Mouse (Mus musculus): ENCODE measurements around the gene Cxcl1. TPM values are rescaled to one million over a fixed set of nuclear protein-coding genes. Genes with fewer than 3 reads are reported as not detected.
"Not testable (repeated sequence)": the region's sequence is repeated elsewhere in the genome, so short reads cannot be mapped to it uniquely, and the experiment has no call there.

Gene Cxcl1
- total RNA-seq (2021) = under 1 TPM; 0.36 to 0.61 TPM
- long read RNA-seq, experiment 1 = 0 reads
- long read RNA-seq, experiment 2 = 0 reads

- intact Hi-C loops (cut with DNase I) = loop anchor here (5.0 kb wide), 1 partner anchor 118 kb away; the partner anchor contains the start of gene Pf4
- DNase-seq = peak; percentile 55 to 59
These were observed at the start of gene Cxcl1 for GRCm38 (mm10) chr5:90890519-90891463. TSS of gene Cxcl1 (plus strand) at chr5:90891241.

GRCm38 (mm10) chr5:90843891-90844290, 47.1 kb upstream of the Cxcl1 start:
- no peak for DNase-seq
- intact Hi-C loops (cut with DNase I) = no loop called here

- DNase-seq; intact Hi-C loops (cut with DNase I): not testable (repeated sequence)
These were observed 40.9 kb upstream of the Cxcl1 start for GRCm38 (mm10) chr5:90850096-90850495.

GRCm38 (mm10) chr5:90851391-90851790, 39.6 kb upstream of the Cxcl1 start:
- intact Hi-C loops (cut with DNase I); DNase-seq: not testable (repeated sequence)

GRCm38 (mm10) chr5:90853206-90853605, 37.8 kb upstream of the Cxcl1 start:
- intact Hi-C loops (cut with DNase I) = no loop called here
- no peak for DNase-seq

- DNase-seq = no peak
- intact Hi-C loops (cut with DNase I) = no loop called here
These were observed 35.5 kb upstream of the Cxcl1 start for GRCm38 (mm10) chr5:90855308-90856230.

GRCm38 (mm10) chr5:90857463-90857862, 33.6 kb upstream of the Cxcl1 start:
- intact Hi-C loops (cut with DNase I) = no loop called here
- DNase-seq = no peak

- intact Hi-C loops (cut with DNase I) = no loop called here
- no peak for DNase-seq
These were observed 32.6 kb upstream of the Cxcl1 start for GRCm38 (mm10) chr5:90858429-90858828.

- intact Hi-C loops (cut with DNase I) = no loop called here
These were observed 32.0 kb upstream of the Cxcl1 start for GRCm38 (mm10) chr5:90859031-90859430.

GRCm38 (mm10) chr5:90861876-90862375, 29.1 kb upstream of the Cxcl1 start:
- no peak for DNase-seq
- intact Hi-C loops (cut with DNase I) = no loop called here

More at GRCm38 (mm10) chr5:90859031-90859430, 32.0 kb upstream of the Cxcl1 start:
- no peak for DNase-seq

GRCm38 (mm10) chr5:90866770-90867169, 24.3 kb upstream of the Cxcl1 start:
- no peak for DNase-seq
- intact Hi-C loops (cut with DNase I) = no loop called here

GRCm38 (mm10) chr5:90872377-90872776, 18.7 kb upstream of the Cxcl1 start:
- no peak for DNase-seq
- intact Hi-C loops (cut with DNase I) = no loop called here

GRCm38 (mm10) chr5:90876045-90876444, 15.0 kb upstream of the Cxcl1 start:
- intact Hi-C loops (cut with DNase I) = no loop called here
- peak; percentile 24 to 41 for DNase-seq

- no peak for DNase-seq
- intact Hi-C loops (cut with DNase I) = no loop called here
These were observed 14.4 kb upstream of the Cxcl1 start for GRCm38 (mm10) chr5:90876471-90877172.

- intact Hi-C loops (cut with DNase I) = no loop called here
- no peak for DNase-seq
These were observed 13.9 kb upstream of the Cxcl1 start for GRCm38 (mm10) chr5:90877173-90877512.

- intact Hi-C loops (cut with DNase I) = no loop called here
- DNase-seq = no peak
These were observed 11.6 kb upstream of the Cxcl1 start for GRCm38 (mm10) chr5:90879307-90880014.

GRCm38 (mm10) chr5:90880335-90880850, 10.6 kb upstream of the Cxcl1 start:
- no peak for DNase-seq
- intact Hi-C loops (cut with DNase I) = no loop called here

- intact Hi-C loops (cut with DNase I) = no loop called here
- no peak for DNase-seq
These were observed 10.0 kb upstream of the Cxcl1 start for GRCm38 (mm10) chr5:90881021-90881420.

GRCm38 (mm10) chr5:90881682-90882081, 9.4 kb upstream of the Cxcl1 start:
- DNase-seq = no peak
- intact Hi-C loops (cut with DNase I) = no loop called here

All from heart, postnatal 14 days (tissue).